Mouse (Mus musculus) megakaryocyte, embryonic 14.5 days (primary cell): ENCODE measurements around the gene Mia3.
"Not testable (repeated sequence)": the region's sequence is repeated elsewhere in the genome, so short reads cannot be mapped to it uniquely, and the experiment has no call there.

Experiments used
- FLI1 ChIP-seq: IDR thresholded peaks from 2 replicates; pipeline ENCODE4 v1.6.1; 2012; ENCODE audit warnings: low read length, inconsistent platforms, mixed read lengths
- GATA1 ChIP-seq: IDR thresholded peaks from 3 replicates; pipeline ENCODE4 v1.6.1; 2012; ENCODE audit warnings: mixed read lengths, low read length, inconsistent platforms, borderline replicate concordance

DNA sequence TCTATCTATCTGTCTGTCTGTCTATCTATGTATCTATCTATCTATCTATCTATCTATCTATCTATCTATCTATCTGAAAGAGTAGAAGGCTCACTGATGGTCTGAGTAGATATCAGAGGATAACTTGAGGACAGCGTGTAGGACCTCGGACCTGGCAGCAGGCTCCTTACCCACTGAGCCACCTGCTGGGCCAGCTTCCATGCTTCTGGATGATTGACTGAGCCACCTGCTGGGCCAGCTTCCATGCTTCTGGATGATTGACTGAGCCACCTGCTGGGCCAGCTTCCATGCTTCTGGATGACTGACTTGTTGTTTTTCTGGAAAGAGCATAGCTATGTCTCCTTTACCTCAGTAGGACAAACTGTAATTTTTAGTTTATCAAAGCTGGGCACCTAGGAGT lies 59.8 kb downstream of the Mia3 start:
- TF ChIP-seq GATA1, FLI1: not testable (repeated sequence)
